Mouse (Mus musculus) hindbrain, embryonic 14.5 days (tissue): Measurements from ENCODE around the gene Psmd2. TPM values are rescaled to one million over a fixed set of nuclear protein-coding genes. Genes with fewer than 3 reads are reported as not detected.

Experiments
- ATAC-seq: fragments of 200-750 bp; cut with Nextera tagmentation; 2 replicates; pipeline ENCODE4 v1.8.0; 2017; ENCODE audit warnings: moderate number of reproducible peaks, mild to moderate bottlenecking, moderate TSS enrichment, moderate library complexity; ENCODE audit not compliant: low FRiP score
- DNase-seq: peaks from one replicate; pipeline ENCODE4 v3.0.0-alpha.2; 2015; ENCODE audit warnings: low spot score
- H3K27ac ChIP-seq: fragments of 300-500 bp; sonication (generic); 2 replicates; pipeline ENCODE4 v1.5.1; 2014; ENCODE audit warnings: mild to moderate bottlenecking, moderate library complexity
- H3K27me3 ChIP-seq: fragments of 300-500 bp; sonication (generic); 2 replicates; pipeline ENCODE4 v1.6.1; 2014; ENCODE audit warnings: mild to moderate bottlenecking, low read length, mixed read lengths; ENCODE audit not compliant: control insufficient read depth, insufficient read depth
- H3K36me3 ChIP-seq: fragments of 300-500 bp; sonication (generic); replicated peaks from 2 replicates; pipeline ENCODE4 v1.6.1; 2014; ENCODE audit not compliant: control insufficient read depth, insufficient read depth
- H3K4me1 ChIP-seq: fragments of 300-500 bp; sonication (generic); replicated peaks from 2 replicates; pipeline ENCODE4 v1.6.1; 2014; ENCODE audit warnings: antibody characterized with exemption, low read length, mixed read lengths; ENCODE audit not compliant: control insufficient read depth, insufficient read depth
- H3K4me2 ChIP-seq: fragments of 300-500 bp; sonication (generic); replicated peaks from 2 replicates; pipeline ENCODE4 v1.6.1; 2014; ENCODE audit warnings: mild to moderate bottlenecking, moderate library complexity
- H3K4me3 ChIP-seq: fragments of 300-500 bp; sonication (generic); replicated peaks from 2 replicates; pipeline ENCODE4 v1.5.1; 2014; ENCODE audit warnings: mild to moderate bottlenecking, low read length
- H3K9ac ChIP-seq: fragments of 300-500 bp; sonication (generic); 2 replicates; pipeline ENCODE4 v1.6.1; 2014
- H3K9me3 ChIP-seq: fragments of 300-500 bp; sonication (generic); 2 replicates; pipeline ENCODE4 v1.6.1; 2016; ENCODE audit warnings: low read length; ENCODE audit not compliant: control insufficient read depth
- WGBS: fragments of 180-500 bp; shearing (Covaris S2); extraction: QIAGEN DNeasy Blood & Tissue Kit; methylation state at CpG from one replicate; pipeline ENCODE4 v1.1.7; 2014; 5-methylcytosine and 5-hydroxymethylcytosine counted together
- polyA plus RNA-seq: library from polyadenylated mRNA; unstranded; fragments of >200 nt; fragmentation: Nextera tagmentation; extraction: Ambion mirVana; gene quantifications from 2 replicates; pipeline ENCODE4 v1.2.1, GENCODE M21; 2014

Gene Psmd2
- 329 and 358 TPM in 2 replicates for polyA plus RNA-seq

DNA sequence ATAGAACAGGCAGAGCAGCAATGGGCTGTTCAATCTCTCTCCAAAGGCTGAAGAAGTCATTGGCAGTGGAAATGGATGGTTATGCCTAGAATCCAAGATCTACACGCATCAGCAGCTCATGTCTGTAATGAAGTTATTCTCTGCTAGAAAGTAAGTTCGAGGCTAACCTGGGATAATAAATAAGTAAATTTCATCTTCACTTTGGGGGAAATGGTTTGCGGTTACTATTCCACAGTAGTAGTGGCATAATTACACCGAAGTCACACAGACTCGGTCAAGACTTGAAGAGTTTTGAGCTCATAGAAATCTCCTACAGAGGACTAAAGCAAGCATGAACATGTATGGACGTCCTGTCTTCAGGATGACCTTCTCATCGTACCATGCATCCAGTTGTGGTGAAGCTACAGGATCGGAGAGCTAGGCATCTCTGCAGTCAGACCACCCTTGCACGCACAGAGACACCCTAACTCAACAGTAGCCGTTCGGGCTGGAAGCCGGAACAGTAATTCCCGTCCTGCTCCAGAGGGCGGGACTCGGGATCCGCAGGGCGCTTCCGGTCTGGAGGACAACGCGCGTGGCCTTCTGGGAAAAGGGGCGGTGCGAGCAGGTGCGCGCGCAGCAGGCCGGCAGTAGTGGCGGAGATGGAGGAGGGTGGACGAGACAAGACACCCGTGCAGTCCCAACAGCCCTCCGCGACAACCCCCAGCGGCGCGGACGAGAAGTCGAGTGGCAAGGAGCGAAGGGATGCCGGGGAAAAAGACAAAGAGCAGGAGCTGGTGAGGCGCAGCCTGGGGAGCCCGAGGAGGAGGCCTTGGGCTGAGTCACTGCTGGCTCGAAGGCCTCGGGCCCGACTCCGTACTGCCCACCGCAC lies at the start of gene Psmd2:
Gene Psmd2, plus strand, starts transcription at position 577 of the 871 bp plus-strand sequence.
- Histone ChIP-seq H3K27ac (peak within 1 kb of the TSS; percentile 87), H3K36me3 (peaks cover 32% of the 10 kb centered on the region), H3K9ac (peak within 1 kb of the TSS; percentile 93), H3K4me3 (peak within 1 kb of the TSS; percentile 90), H3K27me3 (no peaks in the 10 kb centered on the region), H3K4me2 (peak within 1 kb of the TSS; percentile 87), H3K4me1 (peaks cover 19% of the 10 kb centered on the region), H3K9me3 (no peaks in the 10 kb centered on the region)
- peak; percentile 97 for DNase-seq
- peak; percentile 97 for ATAC-seq
- WGBS, result 3% methylated on average over 46 of the region's 46 CpGs

DNA sequence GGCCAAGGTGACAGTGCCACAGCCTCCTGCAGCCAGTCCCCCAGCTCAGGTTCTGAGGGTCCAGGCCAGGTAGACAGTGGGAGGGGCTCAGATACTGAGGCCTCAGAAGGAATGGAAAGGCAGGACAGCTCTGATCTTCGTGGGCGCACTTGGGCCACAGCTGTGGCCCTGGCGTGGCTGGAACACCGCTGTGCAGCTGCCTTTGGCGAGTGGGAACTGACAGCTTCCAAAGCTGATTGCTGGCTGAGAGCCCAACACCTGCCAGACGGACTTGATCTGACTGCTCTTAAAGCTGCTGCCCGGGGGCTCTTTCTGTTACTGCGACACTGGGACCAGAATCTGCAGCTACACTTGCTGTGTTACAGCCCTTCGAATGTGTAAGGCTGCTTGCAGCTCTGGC lies 46.7 kb upstream of the Psmd2 start:
- no peak overlapping the region for H3K9ac ChIP-seq
- no peaks in the 10 kb centered on the region for H3K27me3 ChIP-seq
- no peak; the same call in 1 of the 2 replicates for ATAC-seq
- H3K36me3 ChIP-seq, result peaks cover 48% of the 10 kb centered on the region
- no peak overlapping the region for H3K4me3 ChIP-seq
- WGBS, result 57% methylated on average over 9 of the region's 9 CpGs
- H3K27ac ChIP-seq, result no peak overlapping the region
- peaks cover 3% of the 10 kb centered on the region for H3K4me1 ChIP-seq
- H3K9me3 ChIP-seq, result no peaks in the 10 kb centered on the region
- H3K4me2 ChIP-seq, result no peak overlapping the region
- no peak for DNase-seq

DNA sequence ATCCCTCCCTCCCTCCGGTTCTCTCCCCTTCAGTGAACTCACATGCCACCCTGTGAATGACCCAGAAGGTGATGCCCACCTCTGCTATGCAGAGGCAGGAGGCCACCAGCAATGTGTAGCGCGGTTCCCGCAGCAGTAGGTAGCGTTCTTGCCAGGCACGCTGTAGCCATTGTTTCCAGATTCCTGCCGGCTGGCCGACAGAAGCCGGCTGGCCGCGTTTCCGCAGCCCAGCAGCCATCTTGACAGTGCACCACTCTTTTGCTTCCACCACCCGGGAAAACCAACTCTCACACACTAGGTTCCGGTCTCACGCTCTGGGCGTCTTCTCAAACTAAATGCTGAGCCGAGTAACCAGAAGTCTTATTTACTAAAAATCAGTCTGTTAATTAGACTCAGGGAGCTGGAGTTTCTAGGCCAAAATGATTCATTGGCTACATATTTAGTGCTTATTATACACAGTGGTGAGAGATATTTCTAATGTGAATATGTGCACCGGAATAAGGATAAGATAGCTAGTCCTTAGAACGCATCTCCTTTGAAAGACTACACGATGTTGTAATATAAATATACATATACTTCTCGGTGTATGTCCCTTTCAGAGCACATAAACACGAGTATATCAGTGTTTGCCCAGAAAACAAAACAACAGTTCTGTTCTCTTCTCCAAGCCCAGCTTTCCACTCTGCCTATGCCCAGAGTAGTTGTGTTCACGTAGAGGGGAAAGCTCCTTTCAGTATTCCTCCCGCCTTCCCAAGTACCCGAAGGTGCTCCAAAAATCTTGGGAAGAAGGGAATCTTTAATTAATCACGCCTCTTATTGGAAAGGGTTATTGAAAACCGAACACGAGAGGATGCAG lies 40.7 kb upstream of the Psmd2 start:
- ATAC-seq, result peak; percentile 68
- WGBS, result under 1% methylated on average over 28 of the region's 28 CpGs

DNA sequence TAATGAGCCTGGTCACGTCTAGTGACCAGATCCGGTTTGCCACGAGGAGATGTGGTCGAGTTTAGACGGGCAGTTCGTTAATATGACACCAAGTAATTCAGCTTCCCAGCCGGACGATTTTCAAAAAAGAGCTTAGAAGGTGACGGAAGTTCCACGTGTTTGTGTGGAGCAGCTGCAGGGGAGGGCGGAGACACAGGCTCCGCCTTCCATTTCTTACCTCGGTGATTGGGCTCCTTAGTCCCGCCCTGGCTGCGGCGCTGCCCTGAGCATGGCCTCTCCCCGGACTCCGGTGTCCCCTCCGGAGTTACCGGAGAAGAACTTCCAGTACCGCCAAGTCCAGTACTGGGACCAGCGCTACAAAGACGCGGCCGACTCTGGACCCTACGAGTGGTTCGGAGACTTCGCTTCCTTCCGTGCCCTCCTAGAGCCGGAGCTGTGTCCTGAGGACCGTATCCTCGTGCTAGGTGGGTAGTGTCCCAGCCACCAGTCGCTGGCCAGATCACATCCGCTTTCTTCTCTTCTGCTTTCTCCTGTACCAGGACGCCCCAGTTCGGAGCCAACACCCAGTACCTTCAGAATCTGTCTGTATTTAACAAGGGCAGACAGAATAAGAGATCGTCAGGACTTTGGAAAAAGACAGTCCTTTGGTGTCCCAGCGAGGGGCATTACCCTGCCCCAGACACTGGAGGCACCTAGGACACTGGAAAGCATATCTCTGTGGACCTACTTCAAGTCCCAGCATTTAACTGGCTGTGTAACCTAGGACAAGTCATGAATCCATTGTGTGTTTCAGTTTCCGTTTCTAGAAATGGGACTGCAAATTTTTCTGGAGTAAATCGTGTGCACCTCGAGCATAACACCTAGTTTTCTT lies 39.9 kb upstream of the Psmd2 start, which contains the start of the genes Eef1akmt4, Gm49333 and Alg3:
Gene Eef1akmt4, plus strand, starts transcription at position 237 of the 871 bp plus-strand sequence.
Gene Gm49333, plus strand, starts transcription at position 254 of the 871 bp plus-strand sequence.
Gene Alg3, minus strand, starts transcription at position 379 of the 871 bp plus-strand sequence.
- Histone ChIP-seq H3K27me3 (no peaks in the 10 kb centered on the region), H3K4me1 (peaks cover 14% of the 10 kb centered on the region), H3K27ac (peak within 1 kb of the TSS; percentile 89), H3K36me3 (peaks cover 30% of the 10 kb centered on the region), H3K4me2 (peak within 1 kb of the TSS; percentile 91), H3K9me3 (no peaks in the 10 kb centered on the region), H3K4me3 (peak within 1 kb of the TSS; percentile 80), H3K9ac (peak within 1 kb of the TSS; percentile 93)
- peak; percentile 83 for DNase-seq
- peak; percentile 94 for ATAC-seq
- WGBS, result 3% methylated on average over 41 of the region's 41 CpGs

More for the DNA sequence above, 40.7 kb upstream of the Psmd2 start:
- Histone ChIP-seq H3K27ac (peak overlapping the region; percentile 89), H3K4me3 (peak overlapping the region; percentile 80), H3K27me3 (no peaks in the 10 kb centered on the region), H3K4me1 (peaks cover 14% of the 10 kb centered on the region), H3K36me3 (peaks cover 30% of the 10 kb centered on the region), H3K9me3 (no peaks in the 10 kb centered on the region), H3K4me2 (peak overlapping the region; percentile 91), H3K9ac (peak overlapping the region; percentile 93)
- peak; percentile 89 for DNase-seq

DNA sequence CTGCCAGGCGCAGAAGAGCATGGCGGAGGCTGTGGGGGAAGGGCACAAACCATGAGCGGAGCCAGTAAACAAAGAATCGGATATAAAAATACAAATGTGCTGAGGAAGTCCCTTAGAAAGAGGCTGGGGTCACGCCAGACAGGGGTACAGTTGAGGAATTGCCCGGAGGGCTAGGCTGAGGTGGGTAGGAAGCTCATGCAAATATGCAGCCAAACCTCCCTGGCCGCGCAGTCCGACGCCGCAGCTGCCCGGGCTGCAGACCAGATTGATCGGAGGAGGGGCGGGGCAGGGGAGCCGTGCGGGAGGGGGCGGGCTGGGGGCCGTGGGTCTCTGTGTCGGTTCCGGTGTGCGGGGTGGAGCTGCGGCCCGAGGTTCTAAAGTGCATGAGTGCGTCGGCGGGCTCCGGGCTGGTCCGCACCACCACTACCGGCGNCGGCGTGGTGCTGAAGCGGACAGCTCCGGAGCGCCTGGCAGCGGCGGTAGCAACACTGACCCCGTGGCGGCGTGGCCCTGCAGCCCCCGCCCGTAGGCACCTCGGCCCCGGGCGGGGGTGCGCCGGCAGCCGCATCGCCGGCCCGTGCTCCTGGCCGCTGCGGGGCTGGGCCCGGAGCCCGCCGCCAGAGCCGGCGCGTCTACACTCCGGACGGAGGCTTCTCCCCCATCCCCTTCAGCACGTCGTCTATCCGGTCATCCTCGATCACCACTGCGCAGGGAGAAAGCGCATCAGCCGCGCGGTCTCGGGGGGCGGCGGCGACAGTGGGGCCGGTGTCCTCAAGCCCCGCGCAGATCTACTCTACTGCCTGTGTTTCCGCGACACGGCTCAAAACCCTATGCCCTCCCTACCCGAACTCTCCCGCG lies 31.7 kb upstream of the Psmd2 start:
- DNase-seq (peak; percentile 46), ATAC-seq (peak; percentile 23)
- H3K4me3 ChIP-seq, result peak overlapping the region; percentile 80
- WGBS, result under 1% methylated on average over 79 of the region's 83 CpGs
- peaks cover 24% of the 10 kb centered on the region for H3K36me3 ChIP-seq
- peak overlapping the region; percentile 90 for H3K9ac ChIP-seq
- H3K9me3 ChIP-seq, result no peaks in the 10 kb centered on the region
- H3K27ac ChIP-seq, result peak overlapping the region; percentile 95
- H3K4me2 ChIP-seq, result peak overlapping the region; percentile 94
- H3K27me3 ChIP-seq, result no peaks in the 10 kb centered on the region
- H3K4me1 ChIP-seq, result peaks cover 12% of the 10 kb centered on the region

DNA sequence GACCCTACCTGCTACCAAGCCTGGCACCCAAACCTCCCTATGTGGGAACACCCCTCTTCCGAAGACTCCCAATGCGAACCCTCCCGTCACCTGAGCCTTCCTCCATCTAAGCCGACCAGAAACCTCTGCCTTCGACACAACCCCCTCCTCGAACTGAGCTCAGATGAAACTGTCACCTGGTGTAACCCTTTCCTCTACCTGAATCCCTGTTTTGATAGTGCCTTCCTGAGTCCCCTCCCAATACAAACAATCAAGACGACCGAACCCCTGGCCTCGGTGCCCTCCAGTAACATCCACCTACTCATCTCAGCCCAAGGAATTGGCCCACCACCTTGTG lies 31.1 kb upstream of the Psmd2 start:
- Histone ChIP-seq H3K36me3 (peaks cover 23% of the 10 kb centered on the region), H3K4me1 (peaks cover 12% of the 10 kb centered on the region), H3K9me3 (no peaks in the 10 kb centered on the region), H3K27me3 (no peaks in the 10 kb centered on the region), H3K4me3 (peak overlapping the region; percentile 80), H3K9ac (peak overlapping the region; percentile 90), H3K27ac (peak overlapping the region; percentile 95), H3K4me2 (peak overlapping the region; percentile 94)
- no peak for DNase-seq
- WGBS, result under 1% methylated on average over 9 of the region's 9 CpGs
- ATAC-seq, result peak; percentile 5; the same call in 1 of the 2 replicates

DNA sequence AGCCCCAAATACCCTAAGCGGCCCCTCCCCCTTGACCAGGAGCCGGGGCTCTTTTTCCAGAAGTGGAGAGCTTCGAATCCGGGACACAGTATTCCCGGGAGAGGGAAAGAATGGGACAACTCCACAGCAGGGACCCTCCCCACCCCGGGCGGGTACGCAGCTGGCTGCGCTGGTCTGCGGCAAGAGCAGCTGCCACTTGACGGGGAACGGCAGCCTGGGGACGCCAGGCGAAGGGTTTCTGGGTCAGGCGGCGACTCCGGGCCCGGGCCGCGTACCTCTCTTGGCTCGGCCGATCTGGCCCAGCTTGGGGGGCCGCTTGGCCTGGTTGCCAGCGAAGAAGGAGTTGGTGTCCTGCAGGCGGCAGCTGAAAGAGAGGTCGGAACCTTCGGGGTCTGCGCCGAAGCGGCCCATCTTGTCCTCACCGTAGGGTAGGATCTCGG lies 30.7 kb upstream of the Psmd2 start:
- peak overlapping the region; percentile 90 for H3K9ac ChIP-seq
- peaks cover 19% of the 10 kb centered on the region for H3K36me3 ChIP-seq
- peak overlapping the region; percentile 94 for H3K4me2 ChIP-seq
- ATAC-seq (peak; percentile 9; the same call in 1 of the 2 replicates), DNase-seq (no peak)
- H3K27ac ChIP-seq, result peak overlapping the region; percentile 95
- WGBS, result under 1% methylated on average over 32 of the region's 32 CpGs
- peak overlapping the region; percentile 80 for H3K4me3 ChIP-seq
- H3K4me1 ChIP-seq, result peaks cover 12% of the 10 kb centered on the region
- no peaks in the 10 kb centered on the region for H3K27me3 ChIP-seq
- H3K9me3 ChIP-seq, result no peaks in the 10 kb centered on the region
